Mouse (Mus musculus): ENCODE measurements around the gene Gm10160. TPM values are rescaled to one million over a fixed set of nuclear protein-coding genes. Genes with fewer than 3 reads are reported as not detected.

Gm10160 gene
- total RNA-seq (2021) = not detected
- long read RNA-seq, experiment 1 = 0 reads
- long read RNA-seq, experiment 2 = 0 reads

- DNase-seq = no peak
Observed at GRCm38 (mm10) chr7:81855694-81856093, at the start of gene Gm10160. Gm10160 (minus strand) TSS chr7:81855794.

GRCm38 (mm10) chr7:81904926-81905325, 49.3 kb upstream of the Gm10160 start:
- DNase-seq = no peak

GRCm38 (mm10) chr7:81904094-81904493, 48.5 kb upstream of the Gm10160 start:
- no peak for DNase-seq

GRCm38 (mm10) chr7:81899361-81899760, 43.8 kb upstream of the Gm10160 start:
- DNase-seq = no peak

- DNase-seq = no peak
Observed at GRCm38 (mm10) chr7:81885128-81885527, 29.5 kb upstream of the Gm10160 start.

GRCm38 (mm10) chr7:81881600-81881999, 26.0 kb upstream of the Gm10160 start:
- DNase-seq = peak; percentile 83

- no peak for DNase-seq
Observed at GRCm38 (mm10) chr7:81880797-81881196, 25.2 kb upstream of the Gm10160 start.

- DNase-seq = no peak
Observed at GRCm38 (mm10) chr7:81880286-81880685, 24.7 kb upstream of the Gm10160 start.

GRCm38 (mm10) chr7:81875372-81875771, 19.8 kb upstream of the Gm10160 start:
- peak; percentile 51 for DNase-seq

GRCm38 (mm10) chr7:81874636-81875035, 19.0 kb upstream of the Gm10160 start:
- DNase-seq = no peak

GRCm38 (mm10) chr7:81873807-81874206, 18.2 kb upstream of the Gm10160 start:
- DNase-seq = no peak

- no peak for DNase-seq
Observed at GRCm38 (mm10) chr7:81872493-81873013, 17.0 kb upstream of the Gm10160 start.

GRCm38 (mm10) chr7:81868158-81868557, 12.6 kb upstream of the Gm10160 start:
- DNase-seq = peak; percentile 86

GRCm38 (mm10) chr7:81867231-81867930, 11.8 kb upstream of the Gm10160 start:
- DNase-seq = no peak

GRCm38 (mm10) chr7:81865937-81866336, 10.3 kb upstream of the Gm10160 start:
- DNase-seq = no peak

- no peak for DNase-seq
Observed at GRCm38 (mm10) chr7:81864552-81864951, 9.0 kb upstream of the Gm10160 start.

GRCm38 (mm10) chr7:81862587-81863583, 7.3 kb upstream of the Gm10160 start:
- DNase-seq = no peak

GRCm38 (mm10) chr7:81861921-81862320, 6.3 kb upstream of the Gm10160 start:
- DNase-seq = no peak

- no peak for DNase-seq
Observed at GRCm38 (mm10) chr7:81861461-81861860, 5.9 kb upstream of the Gm10160 start.

GRCm38 (mm10) chr7:81860996-81861395, 5.4 kb upstream of the Gm10160 start:
- no peak for DNase-seq

- no peak for DNase-seq
Observed at GRCm38 (mm10) chr7:81860071-81860470, 4.5 kb upstream of the Gm10160 start.

- DNase-seq = peak; percentile 65
Observed at GRCm38 (mm10) chr7:81858968-81859721, 3.6 kb upstream of the Gm10160 start, which contains the start of gene Tm6sf1. Tm6sf1 (plus strand) TSS chr7:81859001.

Data from adrenal gland, postnatal 10 days (tissue).